Mouse (Mus musculus): Measurements from ENCODE around the gene Rpl10a. TPM values are rescaled to one million over a fixed set of nuclear protein-coding genes. Genes with fewer than 3 reads are reported as not detected.

Rpl10a gene
- polyA plus RNA-seq, 1 experiment from 2014 or later: 604 TPM

DNA sequence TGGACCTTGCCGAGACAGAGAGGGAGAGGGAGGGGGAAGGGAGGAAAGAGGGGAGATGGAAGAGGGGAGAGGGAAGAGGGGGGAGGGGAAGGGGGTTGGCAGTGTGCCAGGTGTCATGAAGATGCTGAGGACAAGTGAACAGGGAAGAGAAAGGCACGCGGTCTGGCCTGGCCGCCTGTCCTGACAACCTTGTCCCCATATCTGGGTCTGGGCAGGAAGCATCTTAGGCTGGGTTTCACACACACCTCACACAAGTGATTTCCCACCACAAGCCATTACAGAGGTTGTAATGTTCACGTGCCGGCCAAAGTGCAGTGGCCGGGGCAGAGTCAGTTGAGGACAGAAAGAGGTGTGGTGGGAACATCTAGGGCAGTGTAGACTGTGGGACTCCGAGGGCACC is 40.7 kb upstream of the Rpl10a start:
- Histone ChIP-seq H3K9me3 (ENCODE audit: control insufficient read depth, low read length) (no peaks in the 10 kb centered on the region), H3K4me1 (ENCODE audit: control insufficient read depth, insufficient read depth, low read length) (peaks cover 36% of the 10 kb centered on the region), H3K4me3 (ENCODE audit: low read length) (no peak overlapping the region), H3K9ac (ENCODE audit: low read depth, low read length) (no peak overlapping the region), H3K27me3 (replicated peaks; ENCODE audit: control insufficient read depth, insufficient read depth, low read length) (no peaks in the 10 kb centered on the region), H3K36me3 (ENCODE audit: control insufficient read depth, insufficient read depth, low read length) (0 out of 2 replicates have a peak, but pooled peaks cover 4% of the 10 kb centered on the region), H3K27ac (ENCODE audit: low read length) (no peak overlapping the region), H3K4me2 (ENCODE audit: low read depth, low read length) (no peak overlapping the region)
- WGBS: 45% methylated on average over 8 of the region's 8 CpGs
- ATAC-seq: peak; percentile 89

DNA sequence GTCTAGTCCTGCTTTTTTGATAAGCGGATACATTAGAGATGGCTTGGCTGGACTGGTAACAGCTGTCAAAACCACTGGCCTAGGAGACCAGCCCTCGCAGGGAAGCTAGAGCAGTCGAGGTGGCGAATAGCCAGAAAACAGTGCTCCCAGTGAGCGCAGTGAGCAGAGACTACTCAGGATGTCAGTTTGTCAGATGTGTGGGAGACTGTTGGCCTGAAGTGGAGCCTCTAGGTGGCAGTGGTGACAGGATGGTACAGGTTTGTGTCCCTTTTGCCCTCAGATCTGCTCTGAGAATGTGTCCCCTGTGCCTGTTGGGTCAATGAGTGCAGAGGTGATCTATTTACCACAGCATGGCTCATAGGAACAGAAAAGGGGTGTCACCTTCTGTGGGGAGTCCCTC is 40.3 kb upstream of the Rpl10a start:
- no peak overlapping the region for H3K9ac ChIP-seq (ENCODE audit: low read depth, low read length)
- peak overlapping the region; percentile 17; the same call in 1 of the 2 replicates for H3K27ac ChIP-seq (ENCODE audit: low read length)
- H3K9me3 ChIP-seq (ENCODE audit: control insufficient read depth, low read length): no peaks in the 10 kb centered on the region
- whole genome bisulfite sequencing: 52% methylated on average over 5 of the region's 5 CpGs
- peak; percentile 50 for ATAC-seq
- H3K36me3 ChIP-seq (ENCODE audit: control insufficient read depth, insufficient read depth, low read length): 0 out of 2 replicates have a peak, but pooled peaks cover 4% of the 10 kb centered on the region
- H3K4me1 ChIP-seq (ENCODE audit: control insufficient read depth, insufficient read depth, low read length): peaks cover 35% of the 10 kb centered on the region
- H3K4me3 ChIP-seq (ENCODE audit: low read length): no peak overlapping the region
- no peak overlapping the region for H3K4me2 ChIP-seq (ENCODE audit: low read depth, low read length)
- no peaks in the 10 kb centered on the region for H3K27me3 ChIP-seq (replicated peaks; ENCODE audit: control insufficient read depth, insufficient read depth, low read length)

DNA sequence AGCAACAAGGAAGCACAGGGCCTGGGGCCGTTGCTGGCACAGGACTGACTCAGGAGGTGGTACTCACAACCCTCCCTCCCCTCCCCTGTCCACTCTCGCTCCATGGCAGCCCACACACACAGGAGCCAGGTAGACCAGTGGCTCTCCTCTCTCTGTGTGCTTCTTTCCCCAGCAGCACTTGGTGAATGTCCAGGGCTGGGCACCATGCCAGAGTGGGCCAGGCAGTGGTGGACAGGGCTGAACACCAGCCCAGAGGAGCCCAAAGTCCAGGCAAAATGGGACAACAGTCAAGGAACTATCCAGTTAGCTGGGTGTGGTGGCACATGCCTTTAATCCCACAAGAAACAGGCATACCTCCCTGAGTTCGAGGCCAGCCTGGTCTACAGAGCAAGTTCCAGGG is 38.0 kb upstream of the Rpl10a start:
- 0 out of 2 replicates have a peak, but pooled peaks cover 4% of the 10 kb centered on the region for H3K36me3 ChIP-seq (ENCODE audit: control insufficient read depth, insufficient read depth, low read length)
- no peaks in the 10 kb centered on the region for H3K27me3 ChIP-seq (replicated peaks; ENCODE audit: control insufficient read depth, insufficient read depth, low read length)
- H3K4me1 ChIP-seq (ENCODE audit: control insufficient read depth, insufficient read depth, low read length): peaks cover 31% of the 10 kb centered on the region
- WGBS: 66% methylated on average over 3 of the region's 3 CpGs
- no peak overlapping the region for H3K9ac ChIP-seq (ENCODE audit: low read depth, low read length)
- no peak for ATAC-seq
- H3K9me3 ChIP-seq (ENCODE audit: control insufficient read depth, low read length): no peaks in the 10 kb centered on the region
- H3K4me3 ChIP-seq (ENCODE audit: low read length): no peak overlapping the region
- no peak overlapping the region for H3K27ac ChIP-seq (ENCODE audit: low read length)
- H3K4me2 ChIP-seq (ENCODE audit: low read depth, low read length): no peak overlapping the region

DNA sequence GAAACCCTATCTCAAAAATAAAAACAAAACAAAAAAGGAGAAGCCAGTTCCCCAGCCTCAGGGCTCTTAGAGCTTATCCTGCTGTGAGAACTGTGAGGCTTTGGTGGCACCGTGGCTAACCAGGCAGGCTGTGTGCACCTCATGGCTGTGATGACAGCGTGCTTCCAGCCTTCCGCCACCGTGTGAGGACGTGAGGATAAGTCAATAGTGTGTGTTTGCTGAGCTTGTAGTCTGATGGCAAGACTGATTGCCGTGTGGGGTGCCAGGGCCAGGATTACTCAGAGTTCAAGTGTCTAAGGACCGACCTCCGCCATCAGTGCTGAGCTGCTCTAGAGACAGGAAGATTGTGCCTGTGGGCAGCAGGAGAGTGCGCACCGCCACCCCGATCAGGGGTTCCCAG is 37.6 kb upstream of the Rpl10a start:
- Histone ChIP-seq H3K4me1 (ENCODE audit: control insufficient read depth, insufficient read depth, low read length) (peaks cover 29% of the 10 kb centered on the region), H3K4me3 (ENCODE audit: low read length) (no peak overlapping the region), H3K9me3 (ENCODE audit: control insufficient read depth, low read length) (no peaks in the 10 kb centered on the region), H3K9ac (ENCODE audit: low read depth, low read length) (no peak overlapping the region), H3K36me3 (ENCODE audit: control insufficient read depth, insufficient read depth, low read length) (0 out of 2 replicates have a peak, but pooled peaks cover 4% of the 10 kb centered on the region), H3K27me3 (replicated peaks; ENCODE audit: control insufficient read depth, insufficient read depth, low read length) (no peaks in the 10 kb centered on the region), H3K27ac (ENCODE audit: low read length) (no peak overlapping the region), H3K4me2 (ENCODE audit: low read depth, low read length) (no peak overlapping the region)
- 57% methylated on average over 11 of the region's 11 CpGs for WGBS
- no peak for ATAC-seq

DNA sequence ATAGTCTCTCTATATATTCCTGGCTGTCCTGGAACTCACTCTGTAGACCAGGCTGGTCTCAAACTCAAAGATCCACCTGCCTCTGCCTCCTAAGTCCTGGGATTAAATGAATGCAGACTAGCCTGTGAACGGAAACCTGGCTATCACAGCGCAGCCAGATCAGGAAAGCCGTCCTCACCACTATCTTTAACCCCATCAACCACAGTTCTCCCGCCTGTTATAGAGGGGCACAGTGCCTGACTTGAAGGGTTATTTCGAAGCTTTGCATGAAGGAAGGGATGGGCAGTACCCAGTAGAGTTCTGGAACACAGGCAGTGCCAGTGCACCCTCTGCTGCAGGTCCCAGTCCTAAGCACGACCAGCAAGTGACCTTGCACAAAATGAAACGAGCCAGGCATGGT is 36.9 kb upstream of the Rpl10a start:
- WGBS: 81% methylated on average over 7 of the region's 7 CpGs
- Histone ChIP-seq H3K9me3 (ENCODE audit: control insufficient read depth, low read length) (no peaks in the 10 kb centered on the region), H3K27me3 (replicated peaks; ENCODE audit: control insufficient read depth, insufficient read depth, low read length) (no peaks in the 10 kb centered on the region), H3K36me3 (ENCODE audit: control insufficient read depth, insufficient read depth, low read length) (0 out of 2 replicates have a peak, but pooled peaks cover 4% of the 10 kb centered on the region), H3K4me2 (ENCODE audit: low read depth, low read length) (no peak overlapping the region), H3K4me1 (ENCODE audit: control insufficient read depth, insufficient read depth, low read length) (peaks cover 29% of the 10 kb centered on the region), H3K9ac (ENCODE audit: low read depth, low read length) (no peak overlapping the region), H3K4me3 (ENCODE audit: low read length) (no peak overlapping the region), H3K27ac (ENCODE audit: low read length) (no peak overlapping the region)
- ATAC-seq: no peak

DNA sequence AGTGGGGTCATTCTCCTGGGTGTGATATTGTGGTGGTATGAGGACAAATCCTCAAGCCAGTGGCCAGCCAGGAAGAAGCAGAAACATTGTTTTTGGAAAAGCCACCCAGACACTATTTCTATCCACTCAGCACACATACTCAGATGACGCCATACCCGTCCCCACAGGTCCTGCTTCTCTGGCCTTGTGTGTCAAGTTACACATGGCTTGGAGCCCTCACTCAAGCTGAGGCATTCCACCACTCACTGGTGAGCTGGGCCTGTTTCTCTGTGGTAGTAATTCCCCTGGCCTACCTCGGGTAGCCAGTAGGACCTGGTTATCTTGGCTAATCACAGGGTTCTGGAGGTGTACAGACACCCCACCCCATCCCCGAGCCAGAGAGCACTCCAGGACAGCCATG is 34.6 kb upstream of the Rpl10a start:
- Histone ChIP-seq H3K27ac (ENCODE audit: low read length) (no peak overlapping the region), H3K9ac (ENCODE audit: low read depth, low read length) (no peak overlapping the region), H3K4me1 (ENCODE audit: control insufficient read depth, insufficient read depth, low read length) (peaks cover 11% of the 10 kb centered on the region), H3K4me2 (ENCODE audit: low read depth, low read length) (no peak overlapping the region), H3K4me3 (ENCODE audit: low read length) (no peak overlapping the region), H3K36me3 (ENCODE audit: control insufficient read depth, insufficient read depth, low read length) (0 out of 2 replicates have a peak, but pooled peaks cover 6% of the 10 kb centered on the region), H3K9me3 (ENCODE audit: control insufficient read depth, low read length) (no peaks in the 10 kb centered on the region), H3K27me3 (replicated peaks; ENCODE audit: control insufficient read depth, insufficient read depth, low read length) (no peaks in the 10 kb centered on the region)
- WGBS: 69% methylated on average over 4 of the region's 4 CpGs
- ATAC-seq: no peak

DNA sequence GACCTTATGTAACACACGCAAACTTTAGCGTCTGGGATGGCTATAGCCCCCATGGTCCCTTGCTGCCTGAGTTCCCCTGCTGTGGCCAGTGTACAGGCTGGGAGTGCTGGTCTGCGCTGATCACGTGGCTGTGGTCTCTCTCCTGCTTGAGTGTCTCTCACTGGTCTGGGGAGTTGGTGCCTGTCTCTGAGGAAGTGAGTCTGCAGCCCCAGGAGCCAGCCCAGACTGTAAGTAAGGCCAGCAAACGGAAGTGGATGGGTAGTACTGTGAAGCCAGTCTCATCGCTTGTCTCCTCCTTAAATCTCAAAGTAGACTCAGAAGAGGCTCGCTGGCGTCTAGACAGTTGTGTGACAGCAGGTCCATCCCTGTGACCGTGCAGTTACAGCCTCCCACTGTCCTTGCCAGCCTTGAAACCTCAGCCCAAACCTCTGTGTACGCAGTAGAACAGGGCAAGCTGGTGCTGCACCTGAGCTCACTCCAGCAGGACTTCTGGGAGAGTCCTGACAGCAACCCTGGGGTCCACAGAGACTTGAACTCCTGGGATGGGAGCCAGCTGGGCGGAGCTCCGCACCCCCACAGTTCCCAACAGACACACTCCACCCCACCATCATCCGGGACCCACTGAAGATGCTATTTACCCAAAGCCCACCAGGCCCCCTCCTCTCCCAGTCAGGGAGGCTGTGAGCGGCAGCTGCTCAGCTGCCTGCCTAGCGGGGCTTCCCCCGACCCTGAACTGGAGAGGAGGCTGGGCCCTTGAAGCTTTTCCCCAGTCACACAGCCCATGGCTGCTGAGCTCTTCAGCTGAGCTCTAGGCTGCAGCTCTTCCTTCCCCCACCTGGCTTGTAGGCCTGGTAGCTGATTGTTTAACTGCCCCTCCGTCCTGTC is 33.6 kb upstream of the Rpl10a start:
- no peaks in the 10 kb centered on the region for H3K27me3 ChIP-seq (replicated peaks; ENCODE audit: control insufficient read depth, insufficient read depth, low read length)
- 0 out of 2 replicates have a peak, but pooled peaks cover 8% of the 10 kb centered on the region for H3K36me3 ChIP-seq (ENCODE audit: control insufficient read depth, insufficient read depth, low read length)
- no peak; the same call in 1 of the 2 replicates for ATAC-seq
- peaks cover 14% of the 10 kb centered on the region for H3K4me1 ChIP-seq (ENCODE audit: control insufficient read depth, insufficient read depth, low read length)
- peak overlapping the region; percentile 5 for H3K27ac ChIP-seq (ENCODE audit: low read length)
- no peak overlapping the region for H3K4me3 ChIP-seq (ENCODE audit: low read length)
- no peak overlapping the region for H3K4me2 ChIP-seq (ENCODE audit: low read depth, low read length)
- no peaks in the 10 kb centered on the region for H3K9me3 ChIP-seq (ENCODE audit: control insufficient read depth, low read length)
- WGBS: 60% methylated on average over 17 of the region's 17 CpGs
- H3K9ac ChIP-seq (ENCODE audit: low read depth, low read length): no peak overlapping the region

DNA sequence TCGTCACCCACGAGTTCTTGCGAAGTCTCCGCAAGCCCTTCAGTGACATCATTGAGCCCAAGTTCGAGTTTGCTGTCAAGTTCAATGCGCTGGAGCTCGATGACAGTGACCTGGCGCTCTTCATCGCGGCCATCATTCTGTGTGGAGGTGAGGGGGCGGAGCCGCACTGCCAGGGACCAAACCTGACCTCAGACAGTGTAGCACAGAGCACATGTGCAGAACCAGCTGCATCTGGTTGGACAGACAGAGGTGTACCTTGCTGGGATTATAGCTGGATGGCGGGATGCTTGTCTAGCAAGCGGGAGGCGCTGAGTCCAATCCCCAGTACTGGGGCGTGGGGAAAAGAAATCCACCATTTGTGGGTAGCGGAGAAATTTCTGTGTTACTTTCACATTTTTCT is 29.4 kb upstream of the Rpl10a start:
- H3K27ac ChIP-seq (ENCODE audit: low read length): no peak overlapping the region

DNA sequence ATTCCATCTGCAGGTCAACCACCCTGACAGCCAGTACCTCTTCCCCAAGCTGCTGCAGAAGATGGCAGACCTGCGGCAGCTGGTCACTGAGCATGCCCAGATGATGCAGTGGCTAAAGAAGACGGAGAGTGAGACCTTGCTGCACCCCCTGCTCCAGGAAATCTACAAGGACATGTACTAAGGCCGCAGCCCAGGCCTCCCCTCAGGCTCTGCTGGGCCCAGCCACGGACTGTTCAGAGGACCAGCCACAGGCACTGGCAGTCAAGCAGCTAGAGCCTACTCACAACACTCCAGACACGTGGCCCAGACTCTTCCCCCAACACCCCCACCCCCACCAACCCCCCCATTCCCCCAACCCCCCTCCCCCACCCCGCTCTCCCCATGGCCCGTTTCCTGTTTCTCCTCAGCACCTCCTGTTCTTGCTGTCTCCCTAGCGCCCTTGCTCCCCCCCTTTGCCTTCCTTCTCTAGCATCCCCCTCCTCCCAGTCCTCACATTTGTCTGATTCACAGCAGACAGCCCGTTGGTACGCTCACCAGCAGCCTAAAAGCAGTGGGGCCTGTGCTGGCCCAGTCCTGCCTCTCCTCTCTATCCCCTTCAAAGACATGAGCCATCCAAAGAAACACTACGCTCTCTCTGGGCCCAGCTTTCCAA is 28.5 kb upstream of the Rpl10a start:
- peak overlapping the region; percentile 23; the same call in 1 of the 2 replicates for H3K27ac ChIP-seq (ENCODE audit: low read length)
- no peak overlapping the region for H3K4me3 ChIP-seq (ENCODE audit: low read length)
- 0 out of 2 replicates have a peak, but pooled peaks cover 4% of the 10 kb centered on the region for H3K36me3 ChIP-seq (ENCODE audit: control insufficient read depth, insufficient read depth, low read length)
- no peak overlapping the region for H3K4me2 ChIP-seq (ENCODE audit: low read depth, low read length)
- ATAC-seq: 0 out of 2 replicates have a peak, but pooled peaks have one; percentile 25
- H3K9ac ChIP-seq (ENCODE audit: low read depth, low read length): 0 out of 2 replicates have a peak overlapping the region, but pooled peaks have one; percentile 24
- 47% methylated on average over 9 of the region's 11 CpGs for whole genome bisulfite sequencing
- no peaks in the 10 kb centered on the region for H3K27me3 ChIP-seq (replicated peaks; ENCODE audit: control insufficient read depth, insufficient read depth, low read length)
- no peaks in the 10 kb centered on the region for H3K9me3 ChIP-seq (ENCODE audit: control insufficient read depth, low read length)
- peaks cover 14% of the 10 kb centered on the region for H3K4me1 ChIP-seq (ENCODE audit: control insufficient read depth, insufficient read depth, low read length)

More for the DNA sequence above, 29.4 kb upstream of the Rpl10a start:
- no peak overlapping the region for H3K9ac ChIP-seq (ENCODE audit: low read depth, low read length)
- 95% methylated on average over 17 of the region's 17 CpGs for WGBS
- H3K36me3 ChIP-seq (ENCODE audit: control insufficient read depth, insufficient read depth, low read length): 0 out of 2 replicates have a peak, but pooled peaks cover 4% of the 10 kb centered on the region
- no peaks in the 10 kb centered on the region for H3K27me3 ChIP-seq (replicated peaks; ENCODE audit: control insufficient read depth, insufficient read depth, low read length)
- H3K4me1 ChIP-seq (ENCODE audit: control insufficient read depth, insufficient read depth, low read length): peaks cover 14% of the 10 kb centered on the region
- H3K4me2 ChIP-seq (ENCODE audit: low read depth, low read length): no peak overlapping the region
- no peaks in the 10 kb centered on the region for H3K9me3 ChIP-seq (ENCODE audit: control insufficient read depth, low read length)
- no peak overlapping the region for H3K4me3 ChIP-seq (ENCODE audit: low read length)
- no peak for ATAC-seq
